In the genomic region with DNA sequence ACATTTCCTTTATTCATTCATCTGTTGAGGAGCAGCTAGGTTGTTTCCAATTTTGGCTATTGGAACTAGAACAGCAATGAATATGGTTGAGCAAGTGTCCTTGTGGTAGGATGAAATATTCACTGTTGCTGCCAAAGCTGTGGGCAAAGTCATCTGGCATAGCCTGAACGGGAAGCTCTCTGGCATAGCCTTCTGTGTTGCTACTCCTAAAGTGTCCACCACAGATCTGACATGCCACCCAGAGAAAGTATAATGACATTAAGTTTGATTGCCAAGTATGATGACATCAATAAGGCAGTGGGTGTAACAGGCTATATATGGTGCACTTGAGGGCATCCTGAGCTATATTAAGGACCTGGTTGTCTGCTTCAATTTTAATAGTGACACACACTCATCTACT, we compare ENCODE assay signal across 14 mouse cellular contexts.
DNase-seq lines count a peak whose midpoint lies in the region; TF ChIP-seq lines count a peak whose summit lies in the region.
"Had no signal": no experiment of that assay in that cellular context is flagged by ENCODE, and none has a peak within 500 bp of the region (broad histone marks: within the 10 kb centered on the region; RNA-seq: fewer than 3 reads in every experiment).

No protein-coding gene starts in this region.

- H3K36me3 ChIP-seq in midbrain, embryonic 10.5 days = no peaks in the 10 kb centered on the region
- H3K36me3 ChIP-seq: hindbrain, embryonic 15.5 days had no signal

- no peaks in the 10 kb centered on the region for H3K4me1 ChIP-seq in midbrain, embryonic 10.5 days
- H3K4me1 ChIP-seq: hindbrain, embryonic 15.5 days had no signal

- H3K4me3 ChIP-seq in gastrocnemius, adult 2 months = no peak overlapping the region
- H3K4me3 ChIP-seq in midbrain, embryonic 10.5 days = no peak overlapping the region
- H3K4me3 ChIP-seq: hindbrain, embryonic 15.5 days had no signal

- 93% methylated on average over 1 of the region's 1 CpGs for WGBS in midbrain, embryonic 10.5 days

- peak; percentile 8; the same call in 1 of the 2 replicates for TF ChIP-seq CTCF in gastrocnemius, adult 2 months (IDR thresholded peaks at IDR 0.05)

- H3K9me3 ChIP-seq in midbrain, embryonic 10.5 days (replicated peaks) = no peaks in the 10 kb centered on the region
- H3K9me3 ChIP-seq: hindbrain, embryonic 15.5 days had no signal

- peak overlapping the region; percentile 85 for H3K27ac ChIP-seq in gastrocnemius, adult 2 months
- H3K27ac ChIP-seq in midbrain, embryonic 10.5 days (replicated peaks) = no peak overlapping the region
- H3K27ac ChIP-seq: hindbrain, embryonic 15.5 days had no signal

- intact Hi-C loops in gastrocnemius, adult 2 months (cut with DNase I) = loop anchor here (2.0 kb wide), 1 partner anchor 29 kb away; no protein-coding TSS in a partner anchor

- H3K27me3 ChIP-seq in midbrain, embryonic 10.5 days (ENCODE audit: low read depth, poor library complexity, severe bottlenecking) = no peaks in the 10 kb centered on the region
- H3K27me3 ChIP-seq: hindbrain, embryonic 15.5 days had no signal

- peak; percentile 36 to 45 for DNase-seq in frontal cortex, postnatal 36 days (ENCODE audit: low spot score in 2 of 2)
- no peak for DNase-seq in frontal cortex, postnatal 25 days (ENCODE audit: low spot score in 2 of 2)
- peak; percentile 86 for DNase-seq in Muller cell, postnatal 12 days (ENCODE audit: inconsistent ontology term)
- peak; percentile 78 for DNase-seq in gastrocnemius, adult 2 months
- DNase-seq in left cerebral cortex, adult 9 months (ENCODE audit: low spot score in 2 of 2) = peak; percentile 16 to 40
- DNase-seq in midbrain, embryonic 10.5 days (ENCODE audit: low spot score) = no peak
- no peak for DNase-seq in urinary bladder, adult 18-20 months (ENCODE audit: low spot score in 2 of 2)
- no peak for DNase-seq in spleen, postnatal 10 days (ENCODE audit: low spot score in 2 of 2)
- DNase-seq: cerebellum, adult 11-12 months; embryo, embryonic 11 days; kidney, adult 9 months; liver, postnatal 0 days; thymus, postnatal 25 days had no signal

Comparison
In these comparisons a context has a peak if more than half of its experiments do, and no peak if none do; other contexts are left out.
1. DNase-seq: peak in frontal cortex, postnatal 36 days (2 of 2), Muller cell, postnatal 12 days (single experiment), gastrocnemius, adult 2 months (single experiment) and left cerebral cortex, adult 9 months (2 of 2); none in frontal cortex, postnatal 25 days (0 of 2), midbrain, embryonic 10.5 days (single experiment), urinary bladder, adult 18-20 months (0 of 2) and spleen, postnatal 10 days (0 of 2).